Mouse (Mus musculus): ENCODE results near the gene Ypel5.

DNA sequence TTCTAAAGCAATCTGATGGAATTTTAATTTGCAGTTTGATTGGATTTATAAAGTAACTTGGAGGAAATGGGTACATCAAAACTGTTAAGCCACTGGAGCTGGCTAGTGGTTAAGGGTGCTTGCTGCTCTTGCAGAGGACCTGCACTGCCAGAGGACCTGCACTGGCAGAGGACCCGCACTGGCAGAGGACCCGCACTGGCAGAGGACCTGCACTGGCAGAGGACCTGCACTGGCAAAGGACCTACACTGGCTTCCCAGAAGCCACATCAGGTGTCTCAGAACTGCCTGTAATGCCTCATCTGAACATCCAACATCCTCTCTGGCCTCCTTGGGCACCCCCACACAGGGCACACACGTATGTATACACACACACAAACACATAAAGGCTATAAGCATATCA lies 59.3 kb downstream of the Ypel5 start:
- no peak for TF ChIP-seq POLR2A (IDR thresholded peaks at IDR 0.05; ENCODE audit: insufficient read depth, low read depth, low read length)
- TF ChIP-seq EP300 (IDR thresholded peaks at IDR 0.05; ENCODE audit: insufficient read depth, low read depth, low read length), result no peak
- TF ChIP-seq CTCF (IDR thresholded peaks at IDR 0.05), result no peak
